Mouse (Mus musculus) embryonic fibroblast, embryonic 13.5 days (primary cell): Measurements from ENCODE around the gene Agxt.

ENCODE experiments used
- CTCF ChIP-seq: IDR thresholded peaks from 2 replicates; pipeline ENCODE4 v1.5.1; 2011; ENCODE audit warnings: mild to moderate bottlenecking, control low read depth, low read length, moderate library complexity, borderline replicate concordance; ENCODE audit not compliant: insufficient read depth
- POLR2A ChIP-seq: IDR thresholded peaks from 2 replicates; pipeline ENCODE4 v1.6.1; 2011; ENCODE audit warnings: low read depth, mild to moderate bottlenecking, control low read depth, low read length, moderate library complexity

- TF ChIP-seq CTCF (no peak), POLR2A (no peak)
Observed at GRCm38 (mm10) chr1:93190726-93191305, 55.8 kb downstream of the Agxt start.
